Mouse (Mus musculus) right cerebral cortex, postnatal 4 days (tissue): ENCODE data around the gene Kctd5.

Experiments used
- DNase-seq: peaks from one replicate; pipeline ENCODE4 v3.0.0-alpha.2; 2022

The Kctd5 gene

GRCm38 (mm10) chr17:24036954-24037353, 36.3 kb downstream of the Kctd5 start:
- DNase-seq: no peak

- no peak for DNase-seq
Observed at GRCm38 (mm10) chr17:24035087-24035486, 38.2 kb downstream of the Kctd5 start.

GRCm38 (mm10) chr17:24030551-24030950, 42.7 kb downstream of the Kctd5 start:
- DNase-seq: no peak

GRCm38 (mm10) chr17:24029477-24029876, 43.8 kb downstream of the Kctd5 start:
- no peak for DNase-seq

GRCm38 (mm10) chr17:24021375-24022199, 51.7 kb downstream of the Kctd5 start:
- DNase-seq: no peak

GRCm38 (mm10) chr17:24020696-24021095, 52.6 kb downstream of the Kctd5 start:
- no peak for DNase-seq

GRCm38 (mm10) chr17:24015727-24016126, 57.6 kb downstream of the Kctd5 start:
- DNase-seq: no peak

GRCm38 (mm10) chr17:24014433-24014965, 58.8 kb downstream of the Kctd5 start:
- no peak for DNase-seq

- DNase-seq: no peak
Observed at GRCm38 (mm10) chr17:24012921-24013320, 60.4 kb downstream of the Kctd5 start.

- no peak for DNase-seq
Observed at GRCm38 (mm10) chr17:24009617-24010016, 63.7 kb downstream of the Kctd5 start.

- no peak for DNase-seq
Observed at GRCm38 (mm10) chr17:24008105-24008504, 65.2 kb downstream of the Kctd5 start.

GRCm38 (mm10) chr17:24007391-24007790, 65.9 kb downstream of the Kctd5 start:
- no peak for DNase-seq

- no peak for DNase-seq
Observed at GRCm38 (mm10) chr17:24006930-24007329, 66.4 kb downstream of the Kctd5 start.

- no peak for DNase-seq
Observed at GRCm38 (mm10) chr17:24005049-24005448, 68.2 kb downstream of the Kctd5 start.

GRCm38 (mm10) chr17:24004071-24004665, 69.1 kb downstream of the Kctd5 start:
- no peak for DNase-seq

- DNase-seq: no peak
Observed at GRCm38 (mm10) chr17:24000404-24000803, 72.9 kb downstream of the Kctd5 start.

GRCm38 (mm10) chr17:23998383-23998782, 74.9 kb downstream of the Kctd5 start:
- no peak for DNase-seq

- no peak for DNase-seq
Observed at GRCm38 (mm10) chr17:23997901-23998300, 75.4 kb downstream of the Kctd5 start, which contains the start of gene Prss22. Gene Prss22, minus strand, starts transcription at chr17:23998100.
